Mouse (Mus musculus) liver, embryonic 13.5 days (tissue): ENCODE results near the gene Tfap4. TPM values are rescaled to one million over a fixed set of nuclear protein-coding genes. Genes with fewer than 3 reads are reported as not detected.

ENCODE experiments used
- ATAC-seq: fragments of 200-750 bp; cut with Nextera tagmentation; 2 replicates; pipeline ENCODE4 v1.8.0; 2017; ENCODE audit warnings: low read depth, mild to moderate bottlenecking, moderate number of reproducible peaks, moderate library complexity
- DNase-seq: peaks from one replicate; pipeline ENCODE4 v3.0.0; 2022
- H3K27ac ChIP-seq: fragments of 300-500 bp; sonication (generic); 2 replicates; pipeline ENCODE4 v1.5.1; 2015; ENCODE audit warnings: moderate library complexity, mild to moderate bottlenecking, inconsistent platforms
- H3K27me3 ChIP-seq: fragments of 300-500 bp; sonication (generic); 2 replicates; pipeline ENCODE4 v1.6.1; 2015; ENCODE audit warnings: mild to moderate bottlenecking, inconsistent platforms
- H3K36me3 ChIP-seq: fragments of 300-500 bp; sonication (generic); 2 replicates; pipeline ENCODE4 v1.6.1; 2015; ENCODE audit warnings: mild to moderate bottlenecking, inconsistent platforms
- H3K4me1 ChIP-seq: fragments of 300-500 bp; sonication (generic); replicated peaks from 2 replicates; pipeline ENCODE4 v1.6.1; 2015; ENCODE audit warnings: inconsistent platforms
- H3K4me2 ChIP-seq: fragments of 300-500 bp; sonication (generic); 2 replicates; pipeline ENCODE4 v1.6.1; 2015; ENCODE audit warnings: inconsistent platforms, mild to moderate bottlenecking, moderate library complexity
- H3K4me3 ChIP-seq: fragments of 300-500 bp; sonication (generic); replicated peaks from 2 replicates; pipeline ENCODE4 v1.5.1; 2015; ENCODE audit warnings: mild to moderate bottlenecking, inconsistent platforms
- H3K9ac ChIP-seq: fragments of 300-500 bp; sonication (generic); 2 replicates; pipeline ENCODE4 v1.6.1; 2015; ENCODE audit warnings: mild to moderate bottlenecking, inconsistent platforms
- H3K9me3 ChIP-seq: fragments of 300-500 bp; sonication (generic); replicated peaks from 2 replicates; pipeline ENCODE4 v1.6.1; 2016; ENCODE audit warnings: inconsistent platforms
- WGBS: fragments of 180-500 bp; shearing (Covaris S2); methylation state at CpG from one replicate; pipeline ENCODE4 v1.1.7; 2015; ENCODE audit not compliant: insufficient replicate concordance; 5-methylcytosine and 5-hydroxymethylcytosine counted together
- polyA plus RNA-seq: library from polyadenylated mRNA; unstranded; fragments of >200 nt; fragmentation: Nextera tagmentation; extraction: Ambion mirVana; gene quantifications from 2 replicates; pipeline ENCODE4 v1.2.1, GENCODE M21; 2015

Tfap4 gene
- polyA plus RNA-seq = 8.4 and 10.7 TPM in 2 replicates

GRCm38 (mm10) chr16:4559715-4560144, at the start of gene Tfap4:
Gene Tfap4 (minus strand): TSS chr16:4559854.
- Histone ChIP-seq H3K27ac (peak within 1 kb of the TSS; percentile 92), H3K4me1 (peaks cover 52% of the 10 kb centered on the region), H3K4me2 (peak within 1 kb of the TSS; percentile 99), H3K4me3 (peak within 1 kb of the TSS; percentile 77), H3K9ac (peak within 1 kb of the TSS; percentile 85), H3K27me3 (0 out of 2 replicates have a peak, but pooled peaks cover 4% of the 10 kb centered on the region), H3K36me3 (0 out of 2 replicates have a peak, but pooled peaks cover 5% of the 10 kb centered on the region), H3K9me3 (no peaks in the 10 kb centered on the region)
- DNase-seq = peak; percentile 79
- WGBS = 0% methylated on average over 16 of the region's 17 CpGs
- ATAC-seq = peak; percentile 16

- Histone ChIP-seq H3K9ac (no peak overlapping the region), H3K4me1 (peaks cover 41% of the 10 kb centered on the region)
Observed at GRCm38 (mm10) chr16:4608532-4609059, 48.9 kb upstream of the Tfap4 start.

GRCm38 (mm10) chr16:4607818-4608531, 48.3 kb upstream of the Tfap4 start:
- DNase-seq (peak; percentile 63), ATAC-seq (peak; percentile 24; the same call in 1 of the 2 replicates)
- peaks cover 20% of the 10 kb centered on the region for H3K36me3 ChIP-seq
- H3K27me3 ChIP-seq = no peaks in the 10 kb centered on the region
- H3K4me1 ChIP-seq = peaks cover 48% of the 10 kb centered on the region
- no peak overlapping the region for H3K27ac ChIP-seq
- H3K4me3 ChIP-seq = no peak overlapping the region
- WGBS = 45% methylated on average over 9 of the region's 9 CpGs
- no peak overlapping the region for H3K9ac ChIP-seq
- no peaks in the 10 kb centered on the region for H3K9me3 ChIP-seq
- no peak overlapping the region for H3K4me2 ChIP-seq

More at GRCm38 (mm10) chr16:4608532-4609059, 48.9 kb upstream of the Tfap4 start:
- no peak for DNase-seq
- no peak overlapping the region for H3K4me3 ChIP-seq
- H3K27ac ChIP-seq = no peak overlapping the region
- ATAC-seq = no peak
- no peak overlapping the region for H3K4me2 ChIP-seq
- H3K36me3 ChIP-seq = peaks cover 24% of the 10 kb centered on the region
- H3K27me3 ChIP-seq = no peaks in the 10 kb centered on the region
- 80% methylated on average over 19 of the region's 19 CpGs for WGBS
- no peaks in the 10 kb centered on the region for H3K9me3 ChIP-seq

- H3K27me3 ChIP-seq = no peaks in the 10 kb centered on the region
- 0 out of 2 replicates have a peak overlapping the region, but pooled peaks have one; percentile 6 for H3K27ac ChIP-seq
- H3K4me1 ChIP-seq = peaks cover 61% of the 10 kb centered on the region
Observed at GRCm38 (mm10) chr16:4606431-4607084, 46.9 kb upstream of the Tfap4 start.

GRCm38 (mm10) chr16:4605514-4606131, 46.0 kb upstream of the Tfap4 start:
- peaks cover 6% of the 10 kb centered on the region; the same call in 1 of the 2 replicates for H3K36me3 ChIP-seq
- peaks cover 70% of the 10 kb centered on the region for H3K4me1 ChIP-seq
- DNase-seq (no peak), ATAC-seq (no peak)
- H3K27me3 ChIP-seq = no peaks in the 10 kb centered on the region
- no peaks in the 10 kb centered on the region for H3K9me3 ChIP-seq
- 64% methylated on average over 13 of the region's 13 CpGs for WGBS
- H3K4me3 ChIP-seq = no peak overlapping the region
- no peak overlapping the region for H3K9ac ChIP-seq
- H3K4me2 ChIP-seq = no peak overlapping the region
- H3K27ac ChIP-seq = no peak overlapping the region

More at GRCm38 (mm10) chr16:4606431-4607084, 46.9 kb upstream of the Tfap4 start:
- DNase-seq = no peak
- H3K9me3 ChIP-seq = no peaks in the 10 kb centered on the region
- 20% methylated on average over 5 of the region's 5 CpGs for WGBS
- H3K9ac ChIP-seq = no peak overlapping the region
- no peak overlapping the region for H3K4me3 ChIP-seq
- peaks cover 11% of the 10 kb centered on the region for H3K36me3 ChIP-seq
- no peak for ATAC-seq
- no peak overlapping the region for H3K4me2 ChIP-seq

GRCm38 (mm10) chr16:4604293-4604837, 44.7 kb upstream of the Tfap4 start:
- peaks cover 76% of the 10 kb centered on the region for H3K4me1 ChIP-seq
- H3K9ac ChIP-seq = no peak overlapping the region
- H3K9me3 ChIP-seq = no peaks in the 10 kb centered on the region
- no peaks in the 10 kb centered on the region for H3K27me3 ChIP-seq
- H3K27ac ChIP-seq = 0 out of 2 replicates have a peak overlapping the region, but pooled peaks have one; percentile 14
- H3K36me3 ChIP-seq = peaks cover 6% of the 10 kb centered on the region; the same call in 1 of the 2 replicates
- 76% methylated on average over 11 of the region's 11 CpGs for WGBS
- no peak overlapping the region for H3K4me2 ChIP-seq
- DNase-seq (no peak), ATAC-seq (no peak)
- no peak overlapping the region for H3K4me3 ChIP-seq

- no peaks in the 10 kb centered on the region for H3K36me3 ChIP-seq
- H3K4me2 ChIP-seq = no peak overlapping the region
- no peaks in the 10 kb centered on the region for H3K9me3 ChIP-seq
- peaks cover 83% of the 10 kb centered on the region for H3K4me1 ChIP-seq
- DNase-seq = no peak
- peak overlapping the region; percentile 61 for H3K27ac ChIP-seq
- no peak overlapping the region for H3K9ac ChIP-seq
- 67% methylated on average over 1 of the region's 1 CpGs for WGBS
- H3K4me3 ChIP-seq = no peak overlapping the region
- ATAC-seq = no peak
- H3K27me3 ChIP-seq = no peaks in the 10 kb centered on the region
Observed at GRCm38 (mm10) chr16:4603453-4603837, 43.8 kb upstream of the Tfap4 start.

- Histone ChIP-seq H3K4me3 (no peak overlapping the region), H3K9ac (no peak overlapping the region), H3K4me2 (no peak overlapping the region), H3K36me3 (no peaks in the 10 kb centered on the region), H3K9me3 (no peaks in the 10 kb centered on the region), H3K4me1 (peaks cover 89% of the 10 kb centered on the region), H3K27ac (peak overlapping the region; percentile 61), H3K27me3 (peaks cover 1% of the 10 kb centered on the region; the same call in 1 of the 2 replicates)
- 58% methylated on average over 7 of the region's 7 CpGs for WGBS
- DNase-seq (no peak), ATAC-seq (no peak)
Observed at GRCm38 (mm10) chr16:4602766-4603452, 43.3 kb upstream of the Tfap4 start.

GRCm38 (mm10) chr16:4602189-4602588, 42.5 kb upstream of the Tfap4 start:
- ATAC-seq (peak; percentile 24), DNase-seq (no peak)
- Histone ChIP-seq H3K9ac (no peak overlapping the region), H3K27me3 (peaks cover 8% of the 10 kb centered on the region), H3K4me2 (no peak overlapping the region), H3K9me3 (no peaks in the 10 kb centered on the region), H3K27ac (peak overlapping the region; percentile 61), H3K4me1 (peaks cover 88% of the 10 kb centered on the region), H3K4me3 (no peak overlapping the region), H3K36me3 (no peaks in the 10 kb centered on the region)
- 42% methylated on average over 3 of the region's 3 CpGs for WGBS

GRCm38 (mm10) chr16:4600701-4601310, 41.2 kb upstream of the Tfap4 start:
- H3K36me3 ChIP-seq = no peaks in the 10 kb centered on the region
- no peak overlapping the region for H3K4me2 ChIP-seq
- no peaks in the 10 kb centered on the region for H3K9me3 ChIP-seq
- ATAC-seq (no peak), DNase-seq (no peak)
- H3K27me3 ChIP-seq = peaks cover 22% of the 10 kb centered on the region
- peaks cover 87% of the 10 kb centered on the region for H3K4me1 ChIP-seq
- WGBS = 54% methylated on average over 9 of the region's 9 CpGs
- no peak overlapping the region for H3K9ac ChIP-seq
- peak overlapping the region; percentile 61; the same call in 1 of the 2 replicates for H3K27ac ChIP-seq
- no peak overlapping the region for H3K4me3 ChIP-seq
